Mouse (Mus musculus): Measurements from ENCODE around the gene Apbb1.

The Apbb1 gene

GRCm38 (mm10) chr7:105519771-105520170, 61.7 kb downstream of the Apbb1 start:
- no peak for DNase-seq (ENCODE audit: low spot score)

GRCm38 (mm10) chr7:105519336-105519735, 62.1 kb downstream of the Apbb1 start:
- no peak for DNase-seq (ENCODE audit: low spot score)

DNA sequence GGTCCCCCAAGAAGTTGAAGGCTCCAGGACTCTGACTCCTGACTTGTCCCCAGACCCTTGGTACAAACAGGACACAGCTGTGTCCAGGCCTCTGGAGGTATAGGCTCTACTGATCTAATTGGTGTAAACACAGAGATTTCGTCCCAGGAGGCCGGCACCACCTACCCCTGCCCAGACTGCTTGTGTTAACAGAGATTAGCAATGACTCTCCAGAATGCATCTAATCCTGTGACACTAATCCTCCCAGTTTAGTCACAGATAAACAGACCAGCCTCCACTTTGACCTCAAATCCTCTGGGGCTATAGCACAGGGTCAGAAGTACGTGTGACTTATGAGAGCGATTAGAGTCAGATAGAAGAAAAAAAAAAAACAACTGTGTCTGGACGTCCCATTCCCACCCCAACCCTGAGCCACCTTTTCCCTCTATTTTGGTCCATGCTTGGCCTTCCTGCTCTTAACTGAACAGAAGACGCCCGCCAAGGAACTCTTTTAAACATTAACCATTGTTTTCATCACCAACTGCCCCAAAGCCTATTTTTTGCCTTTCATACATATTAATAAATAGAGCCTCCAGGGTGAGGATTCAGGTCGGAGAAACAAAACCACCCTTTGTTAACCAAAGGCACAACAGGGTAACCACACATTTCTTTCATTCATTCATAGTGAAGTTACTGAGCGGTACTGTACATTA, 64.6 kb downstream of the Apbb1 start:
- no peak for DNase-seq (ENCODE audit: low spot score)

DNA sequence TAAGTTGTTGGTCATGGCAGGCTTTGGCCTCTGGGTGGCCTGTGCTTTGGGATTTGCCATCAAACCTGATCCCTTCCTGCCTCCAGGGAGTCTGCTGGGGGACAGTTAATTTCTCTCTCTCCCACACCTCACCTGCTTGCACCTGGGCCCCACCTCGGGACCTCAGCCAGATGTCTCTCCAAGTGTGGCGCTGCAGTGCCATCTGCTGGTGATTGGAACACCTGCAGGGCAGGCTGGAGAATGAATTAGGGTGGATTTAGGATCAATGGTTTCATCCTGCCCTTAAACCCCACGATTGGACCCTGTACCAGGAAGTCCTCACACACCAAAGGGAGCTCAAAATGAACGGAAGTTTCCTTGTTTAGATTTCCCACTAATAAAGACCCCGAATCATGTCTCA, 66.3 kb downstream of the Apbb1 start:
- no peak for DNase-seq (ENCODE audit: low spot score)

- no peak for DNase-seq (ENCODE audit: low spot score)
Observed at GRCm38 (mm10) chr7:105514561-105514960, 66.9 kb downstream of the Apbb1 start.

DNA sequence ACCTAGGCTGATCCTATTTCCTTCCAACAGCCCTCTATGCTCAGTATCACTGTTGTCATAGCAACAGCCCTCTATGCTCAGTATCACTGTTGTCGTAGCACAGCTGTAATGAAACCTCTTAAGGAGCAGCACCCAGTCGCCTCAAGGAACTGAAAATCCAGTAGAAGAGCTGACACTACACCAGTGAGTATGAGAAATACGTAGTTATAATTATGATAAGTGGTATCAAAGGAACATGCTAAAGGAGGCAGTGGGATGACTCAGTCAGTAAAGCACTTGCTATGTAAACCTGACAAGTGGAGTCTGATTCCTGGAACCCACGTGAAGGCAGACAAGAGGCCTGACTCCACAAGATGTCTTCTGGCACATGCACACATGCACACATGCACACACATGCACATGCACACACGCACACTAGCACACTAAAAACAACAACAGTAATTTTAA, 67.6 kb downstream of the Apbb1 start:
- DNase-seq (ENCODE audit: low spot score), result no peak

- no peak for DNase-seq (ENCODE audit: low spot score)
Observed at GRCm38 (mm10) chr7:105510143-105510542, 71.3 kb downstream of the Apbb1 start.

Measured in testis, postnatal 14 days (tissue).